Mouse (Mus musculus) heart, adult 2 months (tissue): ENCODE data around the gene C1qtnf5.

ENCODE experiments used
- CTCF ChIP-seq: fragments of 200-600 bp; IDR thresholded peaks from 2 replicates; pipeline ENCODE4 v1.8.1; 2022; ENCODE audit warnings: antibody characterized with exemption, mild to moderate bottlenecking, moderate library complexity
- EP300 ChIP-seq: fragments of 200-500 bp; IDR thresholded peaks from 2 replicates; pipeline ENCODE4 v1.6.1; 2011; ENCODE audit warnings: low read depth, low read length, control low read depth; ENCODE audit not compliant: insufficient read depth
- POLR2A ChIP-seq: fragments of 200-500 bp; IDR thresholded peaks from 2 replicates; pipeline ENCODE4 v1.6.1; 2011; ENCODE audit warnings: mild to moderate bottlenecking, low read depth, low read length, control low read depth; ENCODE audit not compliant: insufficient read depth

DNA sequence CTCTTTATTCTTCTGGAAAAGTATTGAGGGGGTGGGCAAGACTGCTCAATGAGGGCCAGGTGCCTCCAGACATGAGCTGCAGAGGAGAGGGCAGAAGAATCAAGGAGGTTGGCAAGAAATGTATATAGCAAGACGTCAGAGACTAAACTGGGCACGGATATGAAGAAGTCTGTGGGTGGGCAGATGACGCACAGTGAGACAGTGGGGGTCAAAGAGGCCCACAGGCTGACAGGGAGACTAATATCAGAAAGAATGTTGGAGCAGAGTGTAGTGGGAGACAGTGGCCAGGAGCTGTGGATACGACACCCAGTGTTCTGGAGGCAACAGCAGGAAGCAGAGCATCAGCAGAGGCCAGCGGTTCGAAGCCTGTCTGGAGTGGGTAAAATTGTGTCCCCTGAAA lies 48.4 kb upstream of the C1qtnf5 start:
- no peak for TF ChIP-seq CTCF
- TF ChIP-seq EP300: no peak
- TF ChIP-seq POLR2A: no peak
